Mouse (Mus musculus) c-Kit-positive CD71-positive TER-119-negative erythroid progenitor cells, embryonic 14.5 days (primary cell): ENCODE results near the gene Hspb6.
A peak's percentile ranks its signal among the peaks of the same experiment; 100 is the strongest.

ENCODE experiments used
- DNase-seq: peaks from one replicate; pipeline ENCODE4 v3.0.0-alpha.2; 2013; ENCODE audit warnings: low read depth

Gene Hspb6

GRCm38 (mm10) chr7:30553021-30553589 lies 1.1 kb downstream of the Hspb6 start:
- no peak for DNase-seq

DNA sequence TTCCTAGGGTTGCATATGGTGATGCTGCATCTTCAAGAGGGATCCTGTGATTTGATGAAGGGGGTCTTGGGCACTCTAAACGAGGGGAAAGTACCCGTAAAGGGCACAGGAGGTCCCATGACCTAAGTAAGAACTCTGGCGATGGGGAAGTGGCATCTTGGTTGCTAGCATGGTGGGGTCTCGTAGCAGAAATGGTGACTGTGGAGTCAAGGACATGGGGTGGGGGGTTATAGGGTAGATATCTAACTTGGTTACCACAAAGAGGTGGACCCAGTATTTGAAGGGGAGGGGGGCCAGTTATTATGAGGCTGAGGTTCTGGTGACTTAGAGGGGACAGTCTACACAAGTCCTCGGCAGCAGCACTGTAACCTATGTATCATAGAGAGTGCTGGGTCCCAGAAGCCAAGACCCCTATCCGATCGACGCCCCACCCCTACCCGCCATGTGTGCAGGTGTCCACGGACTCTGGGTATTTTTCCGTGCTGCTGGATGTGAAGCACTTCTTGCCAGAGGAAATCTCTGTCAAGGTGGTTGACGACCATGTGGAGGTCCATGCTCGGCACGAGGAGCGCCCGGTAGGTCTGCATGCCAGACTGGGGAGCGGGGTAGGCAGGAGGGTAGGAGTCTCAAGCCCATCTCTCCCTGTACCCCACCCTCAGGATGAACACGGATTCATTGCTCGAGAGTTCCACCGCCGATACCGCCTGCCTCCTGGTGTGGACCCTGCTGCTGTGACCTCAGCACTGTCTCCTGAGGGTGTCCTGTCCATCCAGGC lies 2.0 kb downstream of the Hspb6 start:
- DNase-seq, result no peak

GRCm38 (mm10) chr7:30556894-30557536 lies 5.0 kb downstream of the Hspb6 start:
- no peak for DNase-seq

GRCm38 (mm10) chr7:30557901-30558514 lies 6.0 kb downstream of the Hspb6 start:
- no peak for DNase-seq

GRCm38 (mm10) chr7:30558656-30559442 lies 6.9 kb downstream of the Hspb6 start:
- DNase-seq, result no peak

- DNase-seq, result peak; percentile 96
Observed at GRCm38 (mm10) chr7:30559443-30559954, 7.5 kb downstream of the Hspb6 start, which contains the start of gene Lin37. TSS of gene Lin37 (minus strand) at chr7:30559838.

- DNase-seq, result no peak
Observed at GRCm38 (mm10) chr7:30560296-30560695, 8.3 kb downstream of the Hspb6 start.

DNA sequence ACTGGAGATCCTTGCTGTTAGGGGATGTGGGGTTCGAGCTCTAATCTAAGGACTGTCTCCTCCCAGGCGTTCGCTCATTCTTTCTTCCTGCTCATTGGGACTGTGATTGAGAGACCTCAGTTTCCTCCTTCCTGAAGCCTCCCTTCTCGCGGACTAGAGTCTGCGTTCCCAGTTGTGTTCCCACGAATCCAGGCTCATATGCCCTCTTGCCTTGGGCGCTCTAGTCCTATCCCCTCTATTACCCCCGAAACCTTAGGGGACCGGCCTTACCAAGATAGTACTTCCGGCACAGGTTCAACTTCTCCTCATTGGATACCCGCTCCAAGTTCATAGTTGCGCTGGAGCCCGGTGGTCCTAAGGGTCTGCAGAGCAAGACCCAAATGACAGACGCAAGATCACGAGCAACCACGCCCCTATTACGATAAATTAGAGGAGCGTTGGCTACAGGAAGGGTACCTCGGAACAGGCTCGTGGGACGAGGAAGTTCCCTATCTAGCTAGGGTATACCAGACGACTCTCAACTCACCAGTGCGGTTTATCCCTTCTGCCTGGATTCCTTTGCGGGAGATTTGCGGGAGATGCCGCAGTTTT lies 10.6 kb downstream of the Hspb6 start:
- DNase-seq, result peak; percentile 41

- DNase-seq, result peak; percentile 98
Observed at GRCm38 (mm10) chr7:30563117-30563905, 11.3 kb downstream of the Hspb6 start, which contains the start of the genes U2af1l4, Gm49396 and Psenen. TSS of gene U2af1l4 (plus strand) at chr7:30563301. TSS of gene Gm49396 (plus strand) at chr7:30563344. TSS of gene Psenen (minus strand) at chr7:30563627.

DNA sequence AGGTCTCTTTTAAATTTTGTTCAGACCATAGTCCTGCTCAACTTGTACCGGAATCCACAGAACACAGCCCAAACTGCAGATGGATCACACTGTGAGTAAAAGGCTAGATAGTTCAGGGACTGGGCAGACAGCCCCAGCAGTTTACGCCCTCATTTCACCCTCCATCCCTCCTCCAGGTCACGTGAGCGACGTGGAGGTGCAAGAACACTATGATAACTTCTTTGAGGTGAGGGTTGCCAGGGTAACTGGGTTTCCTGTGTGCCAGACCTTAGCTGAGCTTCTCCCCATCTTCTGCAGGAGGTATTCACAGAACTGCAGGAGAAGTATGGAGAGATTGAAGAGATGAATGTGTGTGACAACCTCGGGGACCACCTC lies 11.9 kb downstream of the Hspb6 start:
- DNase-seq, result no peak

DNA sequence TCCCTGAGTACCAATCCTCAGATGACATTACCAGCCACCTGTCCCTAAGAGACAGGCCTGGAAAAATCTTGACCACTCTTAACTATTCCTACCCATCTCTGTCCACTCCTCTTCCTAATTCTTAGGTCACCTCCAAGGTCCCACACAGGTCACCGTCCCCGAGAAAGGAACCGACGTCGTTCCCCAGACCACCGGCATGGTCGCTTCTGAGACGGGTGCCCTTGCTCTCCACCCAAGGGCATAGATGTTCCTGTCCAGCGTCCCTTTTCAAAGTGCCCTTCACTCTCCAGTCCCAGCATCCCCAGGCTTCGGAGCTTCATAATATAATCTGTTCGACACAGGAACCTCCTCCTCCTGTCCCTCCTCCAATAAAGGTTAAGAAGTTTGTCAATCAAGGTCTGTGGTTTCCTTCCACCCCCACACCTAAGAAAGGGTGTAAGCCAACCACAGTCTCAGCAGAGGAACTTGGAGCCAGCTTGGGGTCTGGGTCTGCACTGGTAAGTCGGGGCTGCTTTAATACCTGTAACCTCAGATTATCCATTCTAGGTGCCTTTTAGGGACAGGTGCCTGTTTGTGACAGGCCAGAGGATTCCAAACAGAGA lies 13.1 kb downstream of the Hspb6 start, which contains the start of gene Igflr1:
TSS of gene Igflr1 (plus strand) at position 458 of the 602 bp plus-strand sequence.
- no peak for DNase-seq

GRCm38 (mm10) chr7:30566033-30566432 lies 14.1 kb downstream of the Hspb6 start:
- DNase-seq, result no peak

DNA sequence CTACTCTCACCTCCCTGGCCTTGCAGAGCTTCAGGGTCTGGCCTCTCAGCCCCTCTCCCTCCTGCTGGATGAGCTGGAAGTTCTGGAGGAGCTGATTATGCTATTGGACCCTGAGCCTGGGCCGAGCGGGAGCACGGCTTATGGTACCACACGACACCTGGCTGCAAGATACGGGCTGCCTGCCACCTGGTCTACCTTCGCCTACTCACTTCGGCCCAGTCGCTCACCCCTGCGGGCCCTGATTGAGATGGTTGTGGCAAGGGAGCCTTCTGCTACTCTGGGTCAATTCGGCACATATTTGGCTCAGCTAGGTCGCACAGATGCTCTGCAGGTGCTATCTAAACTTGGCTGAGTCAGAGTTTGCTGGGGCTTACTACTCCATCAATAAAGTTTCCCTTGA lies 15.6 kb downstream of the Hspb6 start:
- no peak for DNase-seq

DNA sequence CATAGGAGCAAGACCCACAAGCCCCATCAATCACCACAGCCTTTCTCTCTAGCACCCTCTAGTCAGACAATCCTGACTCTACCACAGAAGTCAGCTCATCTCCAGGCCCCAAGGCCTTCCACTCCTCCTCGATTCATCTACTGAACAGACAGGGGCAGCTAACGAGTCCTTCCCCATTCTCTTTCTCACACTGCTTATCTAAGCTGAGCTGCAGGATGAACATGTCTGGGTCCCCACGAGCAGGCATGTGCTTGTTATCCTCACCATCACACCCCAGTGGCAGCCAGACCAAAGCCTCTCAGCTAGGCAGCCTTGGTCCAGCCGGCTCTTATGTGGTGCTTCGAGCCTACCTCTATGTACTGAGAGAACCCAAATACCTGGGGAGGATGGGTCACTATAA lies 20.4 kb downstream of the Hspb6 start:
- no peak for DNase-seq

GRCm38 (mm10) chr7:30572969-30573368 lies 21.0 kb downstream of the Hspb6 start:
- DNase-seq, result no peak

- DNase-seq, result no peak
Observed at GRCm38 (mm10) chr7:30579950-30580349, 28.0 kb downstream of the Hspb6 start.

DNA sequence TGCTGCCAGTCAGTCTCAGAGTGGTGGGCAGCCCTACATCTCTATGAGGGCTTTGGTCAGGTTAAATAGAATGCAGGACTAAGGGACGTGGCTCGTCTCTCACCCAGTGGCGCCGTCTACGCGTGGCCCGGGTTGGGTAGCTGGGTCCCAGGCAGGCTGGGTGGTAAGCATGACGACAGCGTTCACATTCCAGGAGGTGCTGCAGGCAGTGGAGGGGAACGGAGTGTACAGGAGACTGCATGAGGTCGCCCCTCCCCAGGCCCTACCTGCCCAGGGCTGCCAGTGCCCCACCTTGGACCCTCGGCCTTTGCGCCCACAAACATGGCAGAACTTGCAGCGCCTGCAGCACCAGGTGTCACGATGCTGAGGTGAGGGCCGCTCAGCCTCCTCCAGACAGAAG lies 29.6 kb downstream of the Hspb6 start:
- DNase-seq, result no peak

DNA sequence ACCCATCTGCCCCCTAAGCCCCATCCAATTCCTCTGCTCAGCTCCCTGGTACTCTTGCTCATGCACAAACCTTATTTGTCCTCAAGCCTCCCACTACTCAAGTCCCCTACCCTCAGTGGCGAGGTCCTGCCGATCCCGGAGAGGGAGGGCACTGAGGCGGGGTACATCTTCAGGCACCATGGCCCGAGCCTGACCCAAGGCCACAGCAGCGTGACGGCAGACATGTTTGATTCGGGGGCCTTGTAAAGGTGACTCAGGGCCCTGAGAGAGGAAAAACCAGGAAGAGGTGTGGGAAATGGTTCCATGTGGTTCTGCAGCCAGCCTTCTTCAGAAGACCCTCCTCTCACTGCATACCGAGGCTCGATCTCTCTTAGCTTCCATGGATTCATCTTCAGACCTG lies 32.4 kb downstream of the Hspb6 start:
- no peak for DNase-seq

- no peak for DNase-seq
Observed at GRCm38 (mm10) chr7:30585170-30585569, 33.2 kb downstream of the Hspb6 start.
